Mouse (Mus musculus) C2C12 (cell line): ENCODE data around the gene Tmed10.

Source experiments
- CEBPB ChIP-seq: IDR thresholded peaks from one replicate; pipeline ENCODE4 v1.6.1; 2011; ENCODE audit warnings: low read depth, mild to moderate bottlenecking, control low read depth, moderate library complexity
- CTCF ChIP-seq: IDR thresholded peaks from one replicate; pipeline ENCODE4 v1.5.1; 2011; ENCODE audit not compliant: control insufficient read depth, insufficient read depth, insufficient read length
- FOSL1 ChIP-seq: IDR thresholded peaks from one replicate; pipeline ENCODE4 v1.8.0; 2011; ENCODE audit warnings: mild to moderate bottlenecking, low read length; ENCODE audit not compliant: poor library complexity, insufficient read depth, severe bottlenecking
- MAX ChIP-seq: IDR thresholded peaks from one replicate; pipeline ENCODE4 v1.6.1; 2011; ENCODE audit warnings: mild to moderate bottlenecking, control low read depth
- MYOD1 ChIP-seq: IDR thresholded peaks from one replicate; pipeline ENCODE4 v1.6.1; 2011; ENCODE audit warnings: low read depth; ENCODE audit not compliant: control insufficient read depth, insufficient read length
- MYOG ChIP-seq: IDR thresholded peaks from one replicate; pipeline ENCODE4 v1.6.1; 2011; ENCODE audit not compliant: control insufficient read depth, insufficient read length; ENCODE audit errors: extremely low read depth
- USF1 ChIP-seq: IDR thresholded peaks from one replicate; pipeline ENCODE4 v1.6.1; 2011; ENCODE audit warnings: low read depth, mild to moderate bottlenecking, control low read depth, moderate library complexity

DNA sequence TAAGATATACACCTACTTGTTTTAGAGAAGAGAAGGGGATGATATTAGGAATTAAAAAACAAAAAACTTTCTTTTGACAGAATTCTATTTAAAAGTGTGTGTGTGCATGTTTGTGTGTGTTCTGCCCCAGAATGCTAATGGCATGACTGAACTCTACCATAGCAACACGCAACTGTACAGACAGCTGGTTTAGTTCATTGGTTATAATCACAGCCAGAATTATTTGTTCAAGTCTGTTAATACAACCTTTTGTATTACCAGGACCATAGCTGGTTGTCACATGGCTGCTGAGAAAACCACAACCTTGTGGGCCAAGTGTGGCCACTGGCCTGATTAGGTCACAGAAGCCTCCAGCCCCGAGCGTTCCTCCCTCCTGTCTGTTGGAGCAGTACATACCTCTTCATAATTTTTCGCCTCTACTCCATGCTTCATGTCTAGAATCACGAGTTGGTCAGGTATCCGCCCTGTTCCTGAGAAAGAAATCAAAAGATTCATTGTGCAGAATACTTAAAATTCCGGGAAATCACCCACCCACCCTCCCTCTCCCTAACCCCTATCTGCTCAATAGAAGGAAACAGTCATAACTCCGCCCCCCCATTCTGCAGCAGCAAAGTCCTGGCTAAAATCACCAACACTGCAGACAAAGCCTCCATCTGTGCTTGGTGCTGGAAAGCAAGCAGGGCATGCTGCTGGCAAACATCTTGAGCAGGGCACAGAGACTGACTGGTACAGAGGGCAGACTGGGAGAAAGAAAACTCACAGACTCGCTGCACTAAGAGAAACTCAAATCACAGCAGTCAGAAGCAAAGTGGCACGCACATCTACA is 24.0 kb downstream of the Tmed10 start:
- TF ChIP-seq CTCF (no peak), MYOD1 (no peak), USF1 (no peak), MAX (no peak), FOSL1 (no peak), MYOG (no peak), CEBPB (no peak)
